Mouse (Mus musculus): ENCODE data around the gene Esrrb. TPM values are rescaled to one million over a fixed set of nuclear protein-coding genes. Genes with fewer than 3 reads are reported as not detected.

Gene Esrrb
- 1 to 10 TPM in 1 of 2 experiments, under 1 TPM in 1; 0.42 to 1.0 TPM for total RNA-seq (2021)
- long read RNA-seq, experiment 1: 0 reads
- long read RNA-seq, experiment 2, partial matches to known transcripts: 0 of 1 reads
- long read RNA-seq, experiment 2, other reads (novel, unspliced or antisense): 1 of 1 reads

DNA sequence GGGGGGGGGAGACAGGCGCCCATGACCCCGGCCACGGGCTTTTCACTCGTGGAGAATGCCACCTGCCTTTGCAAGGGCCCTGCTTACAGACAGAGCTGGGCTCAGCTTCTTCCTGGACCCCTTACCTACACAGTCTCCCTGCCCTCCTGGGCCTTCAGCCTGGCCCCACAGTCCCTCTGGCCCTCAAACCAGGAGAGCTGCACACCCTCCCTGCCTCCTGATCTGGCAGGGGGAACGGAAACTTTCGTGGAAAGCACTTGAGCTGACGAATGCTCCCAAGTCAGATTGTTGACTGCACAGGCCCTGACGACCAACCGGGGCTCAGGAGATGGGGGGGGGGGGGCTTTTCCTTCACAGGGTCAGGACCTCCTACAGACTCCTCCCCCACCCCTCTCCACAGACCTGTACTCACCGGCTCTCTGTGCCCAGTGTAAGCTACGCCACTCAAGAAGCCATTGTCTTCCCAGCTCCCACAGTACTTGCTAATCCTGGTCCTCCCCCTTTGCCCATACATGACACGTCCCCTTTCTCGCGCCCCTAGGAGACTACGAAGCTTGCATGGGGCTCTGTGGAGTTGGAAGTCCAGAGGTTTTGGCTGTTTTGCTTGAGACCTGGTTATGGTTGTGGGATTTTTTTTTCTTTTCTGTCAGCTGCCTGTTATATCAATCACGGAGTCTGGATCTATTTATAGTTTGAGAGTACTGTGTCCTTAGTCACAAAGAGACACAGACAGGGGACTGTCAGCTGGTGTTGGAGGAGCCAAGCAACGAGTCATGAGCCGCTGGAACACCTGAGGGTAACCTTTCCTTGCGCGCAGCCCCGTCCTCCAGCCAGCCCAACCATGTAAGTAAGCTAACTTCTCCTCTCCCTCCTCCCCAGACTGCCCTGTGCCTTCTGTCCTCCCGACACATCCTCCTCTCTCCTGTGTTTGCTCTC, at the start of gene Esrrb:
TSS of gene Esrrb (plus strand) at position 422 of the 936 bp plus-strand sequence.
- DNase-seq (ENCODE audit: low spot score in 2 of 2): no peak

DNA sequence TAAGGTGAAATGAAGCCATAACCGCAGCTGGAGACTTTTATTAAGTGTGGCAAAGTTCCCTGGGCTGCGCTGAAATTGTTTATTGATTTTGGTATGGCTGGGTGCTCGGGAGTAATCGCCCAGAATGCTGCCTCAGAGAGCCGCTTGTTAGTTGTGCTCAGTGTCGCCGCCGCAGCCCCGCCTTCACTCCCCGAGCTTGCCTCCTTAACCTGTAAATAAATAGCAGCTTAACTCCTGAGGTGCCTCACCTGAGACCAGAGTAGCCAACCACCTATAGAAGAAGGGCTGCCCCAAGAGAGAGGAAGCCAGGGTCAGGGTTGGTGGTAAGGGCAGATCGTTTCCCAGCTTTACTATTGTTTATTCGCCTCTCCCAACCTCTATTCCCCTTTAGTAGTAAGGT, 40.3 kb upstream of the Esrrb start:
- DNase-seq (ENCODE audit: low spot score in 2 of 2): no peak

DNA sequence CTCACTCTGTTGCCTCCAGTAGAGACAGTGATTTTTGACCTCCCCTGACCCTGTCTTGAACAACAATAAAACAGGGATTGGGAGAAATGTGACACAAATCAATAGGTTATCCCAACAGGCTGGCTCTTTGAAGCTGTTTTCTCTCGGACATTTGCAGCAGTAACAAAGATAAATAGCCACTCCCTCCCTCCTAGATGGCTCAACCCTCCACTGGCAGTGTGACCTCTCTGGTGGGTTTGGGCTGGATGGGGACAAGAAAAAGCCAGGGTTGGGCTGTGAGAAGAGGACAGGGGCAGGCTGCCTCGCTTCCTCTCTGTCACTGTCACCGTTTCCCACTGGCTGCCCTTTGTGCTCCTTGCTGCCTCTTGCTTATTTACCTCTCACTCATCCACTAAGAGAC, 36.6 kb upstream of the Esrrb start:
- no peak for DNase-seq (ENCODE audit: low spot score in 2 of 2)

GRCm38 (mm10) chr12:86329813-86330212, 31.1 kb upstream of the Esrrb start:
- DNase-seq (ENCODE audit: low spot score in 2 of 2): no peak

- no peak for DNase-seq (ENCODE audit: low spot score in 2 of 2)
Measured at GRCm38 (mm10) chr12:86330684-86331083, 30.2 kb upstream of the Esrrb start.

DNA sequence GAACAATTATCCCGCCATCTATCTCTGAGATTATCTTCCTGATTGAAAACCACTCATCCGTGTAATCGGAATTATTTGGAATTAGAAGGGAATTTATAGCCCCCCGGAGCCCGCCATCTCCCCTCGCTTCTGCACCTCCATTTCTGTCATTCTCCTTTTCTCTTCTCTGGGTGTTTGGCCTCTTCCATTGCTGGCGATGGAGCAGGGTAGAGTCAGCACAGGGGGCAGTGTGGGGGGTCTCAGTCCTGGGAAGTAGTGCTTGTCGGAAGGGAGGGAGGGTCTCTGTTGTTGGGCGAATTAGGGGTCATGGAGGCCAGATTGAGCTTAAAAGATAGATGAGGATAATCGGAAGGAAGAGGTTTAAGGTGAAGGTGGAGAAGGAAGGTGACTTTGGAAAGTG, 29.7 kb upstream of the Esrrb start:
- no peak for DNase-seq (ENCODE audit: low spot score in 2 of 2)

DNA sequence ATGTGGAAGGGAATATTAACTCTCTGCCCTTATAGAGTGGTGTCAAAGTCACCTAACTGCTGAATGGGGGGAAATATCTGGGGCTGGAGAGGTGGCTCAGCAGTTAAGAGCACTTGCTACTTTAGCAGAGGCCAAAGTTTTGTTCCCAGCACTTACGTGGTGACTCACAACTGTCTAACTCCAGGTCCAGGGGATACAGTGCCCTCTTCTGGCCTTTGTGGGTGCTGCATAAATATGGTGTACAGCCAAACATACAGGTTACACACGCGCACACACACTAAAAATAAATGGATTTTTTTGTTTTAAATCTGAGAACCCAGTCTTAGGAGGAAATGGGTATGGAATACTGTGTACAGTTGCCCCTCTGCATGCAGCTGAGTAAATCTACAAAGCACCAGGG, 24.7 kb upstream of the Esrrb start:
- no peak for DNase-seq (ENCODE audit: low spot score in 2 of 2)

- no peak for DNase-seq (ENCODE audit: low spot score in 2 of 2)
Measured at GRCm38 (mm10) chr12:86336887-86337286, 24.0 kb upstream of the Esrrb start.

- no peak for DNase-seq (ENCODE audit: low spot score in 2 of 2)
Measured at GRCm38 (mm10) chr12:86349477-86349876, 11.4 kb upstream of the Esrrb start.

DNA sequence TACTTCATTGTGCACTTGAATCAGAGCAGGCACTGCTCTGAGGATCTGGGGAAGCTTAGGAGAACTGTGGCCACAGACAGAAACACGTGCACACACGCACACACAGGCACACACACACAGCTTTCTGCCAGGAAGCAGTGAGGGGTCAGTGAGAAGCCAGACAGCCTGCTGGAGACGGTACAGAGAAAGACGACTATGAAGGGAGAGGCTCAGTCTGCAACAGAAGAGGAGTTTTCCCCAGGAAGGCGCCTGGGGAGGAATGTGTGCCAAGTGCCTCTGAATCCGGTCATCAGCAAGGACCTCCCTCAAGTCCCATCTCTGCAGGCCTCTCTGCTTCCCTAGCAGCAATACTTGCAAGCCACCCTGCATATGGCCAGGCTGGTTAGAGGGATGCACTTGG, 1.5 kb upstream of the Esrrb start:
- no peak for DNase-seq (ENCODE audit: low spot score in 2 of 2)

DNA sequence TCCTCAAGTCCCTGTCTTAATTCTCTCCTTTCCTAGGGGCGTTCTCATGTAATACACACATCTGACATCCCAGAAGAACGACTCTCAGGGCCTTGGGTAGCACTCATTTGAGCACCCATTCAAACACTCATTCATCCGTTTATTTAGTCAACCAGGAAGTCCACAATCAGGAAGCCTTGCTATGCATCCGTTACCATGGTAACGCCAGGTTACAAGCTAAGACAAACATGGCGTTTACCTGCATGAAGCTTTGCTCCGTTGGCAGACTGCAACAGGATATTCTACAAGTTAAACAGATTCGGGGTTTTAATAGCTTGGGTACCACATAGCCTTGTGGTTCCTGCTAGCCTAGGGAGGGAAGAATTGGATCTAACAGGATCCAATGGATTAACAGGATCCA, 1.0 kb upstream of the Esrrb start:
- DNase-seq (ENCODE audit: low spot score in 2 of 2): no peak

GRCm38 (mm10) chr12:86364285-86364684, 3.4 kb downstream of the Esrrb start:
- DNase-seq (ENCODE audit: low spot score in 2 of 2): no peak

DNA sequence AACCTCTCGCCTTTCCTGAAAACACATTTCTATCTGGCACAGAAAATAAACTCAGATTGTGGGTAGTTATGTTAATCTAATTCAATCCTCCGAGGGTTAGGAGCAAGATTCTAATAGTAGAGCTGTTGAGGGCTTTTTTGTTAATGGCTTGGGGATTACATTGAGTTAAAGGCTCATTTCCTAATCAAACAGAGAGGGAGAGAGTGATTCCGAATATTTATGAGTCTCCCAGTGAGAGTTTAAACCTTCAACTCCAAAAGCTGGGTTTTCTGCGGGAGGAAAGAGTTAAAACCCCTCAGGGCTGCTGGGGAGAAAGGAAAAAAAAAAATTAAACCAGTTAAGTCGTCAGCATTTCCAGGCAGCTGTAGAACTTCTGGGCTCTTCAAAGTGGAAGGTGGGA, 3.8 kb downstream of the Esrrb start:
- no peak for DNase-seq (ENCODE audit: low spot score in 2 of 2)

DNA sequence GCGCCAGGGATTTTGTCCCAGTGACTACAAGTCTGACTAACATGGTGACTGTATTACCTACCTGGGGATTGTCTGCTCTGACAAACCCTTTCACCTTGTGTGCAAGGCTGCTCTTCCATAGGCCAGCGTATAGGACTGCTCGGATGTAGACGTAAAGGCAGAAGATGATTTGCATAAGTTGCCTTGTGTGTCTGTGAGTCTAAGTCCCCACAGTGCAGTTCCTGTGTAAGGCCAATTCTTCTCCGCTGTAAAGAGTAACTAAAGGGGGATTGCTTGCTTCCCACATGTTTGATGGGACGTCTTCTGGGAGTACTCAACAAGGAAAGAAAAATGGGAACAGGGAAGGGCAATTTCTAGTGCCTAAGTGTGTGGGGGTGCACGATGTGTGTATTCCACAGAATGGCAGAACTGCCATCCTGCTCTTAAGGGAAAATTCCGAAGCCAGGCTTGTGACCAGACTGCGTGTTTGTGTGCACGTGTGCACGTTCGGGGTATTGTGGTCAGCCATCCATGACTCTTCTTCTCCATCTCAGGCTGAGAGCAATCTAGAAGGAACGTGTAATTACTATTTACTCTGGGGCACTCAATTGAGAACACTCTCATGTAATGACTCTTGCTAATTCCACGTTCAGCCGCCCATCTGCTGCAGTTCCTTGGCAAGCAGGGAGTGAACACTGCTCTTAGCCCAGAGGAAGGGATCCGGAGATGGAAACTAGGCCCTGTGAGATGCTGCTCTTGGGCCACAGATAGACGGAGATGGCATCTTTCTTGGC, 9.9 kb downstream of the Esrrb start:
- no peak for DNase-seq (ENCODE audit: low spot score in 2 of 2)

GRCm38 (mm10) chr12:86374286-86374685, 13.4 kb downstream of the Esrrb start:
- no peak for DNase-seq (ENCODE audit: low spot score in 2 of 2)

DNA sequence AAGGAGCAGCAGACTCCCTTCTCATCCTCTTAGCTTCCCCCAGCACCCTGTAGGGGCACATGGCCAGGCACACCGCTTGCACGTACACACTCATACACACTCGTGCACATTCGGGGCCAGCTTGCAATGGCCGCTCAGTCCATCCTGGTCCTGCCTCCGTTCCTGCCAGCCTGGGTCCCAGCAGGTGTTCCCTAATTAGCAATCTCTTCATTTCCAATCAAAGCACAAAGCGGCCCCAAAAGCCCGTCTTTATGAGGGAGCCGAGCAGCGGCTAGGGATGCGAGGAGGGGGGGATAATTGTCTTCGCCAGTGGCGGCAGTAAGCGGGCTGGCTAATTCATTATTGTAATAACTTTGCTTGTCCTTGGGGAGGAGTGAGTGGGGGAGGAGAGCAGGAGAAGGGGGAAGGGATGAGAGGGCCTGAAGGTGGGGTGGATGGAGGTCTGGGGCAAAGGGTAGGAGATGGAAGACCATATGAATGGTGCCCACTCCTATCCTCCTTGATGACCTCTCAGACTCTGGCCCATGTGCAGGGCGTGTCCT, 18.8 kb downstream of the Esrrb start:
- DNase-seq (ENCODE audit: low spot score in 2 of 2): no peak

- no peak for DNase-seq (ENCODE audit: low spot score in 2 of 2)
Measured at GRCm38 (mm10) chr12:86383803-86384202, 22.9 kb downstream of the Esrrb start.

DNA sequence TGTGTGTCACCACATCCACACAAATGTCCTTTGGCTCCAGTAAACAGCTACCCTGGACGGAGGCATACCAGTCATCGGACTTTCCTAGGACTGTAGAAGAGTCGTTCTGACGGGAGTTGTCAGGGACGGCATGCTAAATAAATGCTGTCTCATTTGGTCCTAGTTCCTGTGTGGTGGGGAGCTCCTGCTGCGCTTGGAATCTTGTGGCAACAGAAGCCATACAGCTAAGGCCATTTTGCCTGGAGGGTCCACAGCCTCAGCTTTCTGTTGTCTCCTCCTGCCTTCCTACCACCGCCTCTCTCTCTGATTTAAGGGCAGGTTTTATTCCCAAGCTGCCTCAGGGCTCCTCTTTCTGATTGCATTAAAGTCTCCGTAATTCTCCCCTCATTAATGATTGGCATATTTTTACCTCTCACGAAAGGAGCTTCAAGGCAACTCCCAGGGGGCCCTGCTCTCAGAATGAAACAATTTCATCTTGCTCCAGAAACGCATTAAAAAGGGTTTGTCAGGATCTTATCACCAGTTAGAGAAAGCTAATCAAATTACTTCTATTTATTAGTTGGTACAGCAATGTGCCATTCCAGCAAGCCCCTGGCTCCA, 26.9 kb downstream of the Esrrb start:
- DNase-seq (ENCODE audit: low spot score in 2 of 2): no peak

GRCm38 (mm10) chr12:86394773-86395172, 33.9 kb downstream of the Esrrb start:
- no peak for DNase-seq (ENCODE audit: low spot score in 2 of 2)

DNA sequence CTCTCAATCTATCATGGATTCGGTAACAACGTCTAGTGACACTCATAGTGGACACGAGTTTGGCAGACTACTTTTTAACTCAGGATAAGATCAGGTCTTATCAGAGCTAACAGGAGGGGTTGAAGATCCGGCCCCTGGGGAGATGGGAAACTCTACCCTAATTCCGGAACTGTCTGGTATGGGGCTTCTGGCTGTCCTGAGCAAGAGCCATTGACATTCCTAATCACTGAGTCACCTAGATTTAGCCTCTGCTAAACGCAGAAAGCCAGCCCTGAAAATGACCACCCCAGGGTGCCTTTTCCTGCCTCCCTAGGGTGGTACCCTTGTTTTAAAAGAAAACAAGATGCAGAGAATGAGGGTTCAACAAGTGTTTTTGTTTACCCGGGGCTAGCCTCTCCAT, 34.4 kb downstream of the Esrrb start:
- no peak for DNase-seq (ENCODE audit: low spot score in 2 of 2)

GRCm38 (mm10) chr12:86398762-86399161, 37.8 kb downstream of the Esrrb start:
- DNase-seq (ENCODE audit: low spot score in 2 of 2): no peak
